Mouse (Mus musculus) forebrain, embryonic 16.5 days (tissue): ENCODE results near the gene Tas2r125. TPM values are rescaled to one million over a fixed set of nuclear protein-coding genes. Genes with fewer than 3 reads are reported as not detected.
"Not testable (repeated sequence)": the region's sequence is repeated elsewhere in the genome, so short reads cannot be mapped to it uniquely, and the experiment has no call there.

ENCODE experiments used
- ATAC-seq: fragments of 200-750 bp; cut with Nextera tagmentation; 2 replicates; pipeline ENCODE4 v1.8.0; 2017; ENCODE audit warnings: mild to moderate bottlenecking, moderate library complexity
- H3K27ac ChIP-seq: fragments of 300-500 bp; sonication (generic); 2 replicates; pipeline ENCODE4 v1.5.1; 2014; ENCODE audit warnings: low read length, control low read depth
- H3K27me3 ChIP-seq: fragments of 300-500 bp; sonication (generic); replicated peaks from 2 replicates; pipeline ENCODE4 v1.6.1; 2014; ENCODE audit warnings: low read length; ENCODE audit not compliant: control insufficient read depth, insufficient read depth
- H3K36me3 ChIP-seq: fragments of 300-500 bp; sonication (generic); 2 replicates; pipeline ENCODE4 v1.6.1; 2014; ENCODE audit not compliant: control insufficient read depth, insufficient read depth
- H3K4me1 ChIP-seq: fragments of 300-500 bp; sonication (generic); replicated peaks from 2 replicates; pipeline ENCODE4 v1.6.1; 2014; ENCODE audit warnings: low read length; ENCODE audit not compliant: control insufficient read depth, insufficient read depth
- H3K4me2 ChIP-seq: fragments of 300-500 bp; sonication (generic); 2 replicates; pipeline ENCODE4 v1.6.1; 2014; ENCODE audit warnings: mild to moderate bottlenecking, low read length, control low read depth
- H3K4me3 ChIP-seq: fragments of 300-500 bp; sonication (generic); replicated peaks from 2 replicates; pipeline ENCODE4 v1.5.1; 2014; ENCODE audit warnings: mild to moderate bottlenecking, low read length, control low read depth
- H3K9ac ChIP-seq: fragments of 300-500 bp; sonication (generic); replicated peaks from 2 replicates; pipeline ENCODE4 v1.6.1; 2014; ENCODE audit warnings: low read depth, low read length, control low read depth
- H3K9me3 ChIP-seq: fragments of 300-500 bp; sonication (generic); 2 replicates; pipeline ENCODE4 v1.6.1; 2016; ENCODE audit warnings: low read length; ENCODE audit not compliant: control insufficient read depth
- WGBS: fragments of 180-500 bp; shearing (Covaris S2); extraction: QIAGEN DNeasy Blood & Tissue Kit; methylation state at CpG from one replicate; pipeline ENCODE4 v1.1.7; 2014; 5-methylcytosine and 5-hydroxymethylcytosine counted together
- polyA plus RNA-seq: library from polyadenylated mRNA; unstranded; fragments of >200 nt; fragmentation: Nextera tagmentation; extraction: Ambion mirVana; gene quantifications from 2 replicates; pipeline ENCODE4 v1.2.1, GENCODE M21; 2015

Tas2r125 gene
- not detected in 2 replicates for polyA plus RNA-seq

DNA sequence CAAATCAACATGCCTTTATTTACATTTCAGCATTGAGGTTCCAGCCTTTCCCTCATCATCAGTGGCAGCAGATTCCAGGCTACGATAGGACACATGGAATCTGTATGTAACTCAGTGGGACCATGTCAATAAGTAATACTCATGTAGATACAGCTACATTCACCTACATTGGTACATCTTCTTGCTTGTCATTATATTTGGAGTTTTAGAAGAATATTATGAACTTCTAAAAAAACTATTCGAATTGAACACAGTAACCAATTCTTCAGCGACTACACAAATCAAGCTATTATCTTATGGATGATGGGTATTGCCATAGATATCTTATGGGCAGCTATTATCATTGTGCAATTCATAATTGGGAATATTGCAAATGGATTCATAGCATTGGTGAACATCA is at the start of gene Tas2r125:
TSS of gene Tas2r125 (plus strand) at position 301 of the 400 bp plus-strand sequence.
- H3K4me3 ChIP-seq, result no peak within 1 kb of the TSS
- H3K9ac ChIP-seq, result no peak within 1 kb of the TSS
- H3K4me2 ChIP-seq, result no peak within 1 kb of the TSS
- H3K4me1 ChIP-seq, result no peaks in the 10 kb centered on the region
- no peak for ATAC-seq
- no peaks in the 10 kb centered on the region for H3K9me3 ChIP-seq
- H3K36me3 ChIP-seq, result no peaks in the 10 kb centered on the region
- no peaks in the 10 kb centered on the region for H3K27me3 ChIP-seq
- H3K27ac ChIP-seq, result no peak within 1 kb of the TSS
- WGBS, result 83% methylated on average over 3 of the region's 3 CpGs

DNA sequence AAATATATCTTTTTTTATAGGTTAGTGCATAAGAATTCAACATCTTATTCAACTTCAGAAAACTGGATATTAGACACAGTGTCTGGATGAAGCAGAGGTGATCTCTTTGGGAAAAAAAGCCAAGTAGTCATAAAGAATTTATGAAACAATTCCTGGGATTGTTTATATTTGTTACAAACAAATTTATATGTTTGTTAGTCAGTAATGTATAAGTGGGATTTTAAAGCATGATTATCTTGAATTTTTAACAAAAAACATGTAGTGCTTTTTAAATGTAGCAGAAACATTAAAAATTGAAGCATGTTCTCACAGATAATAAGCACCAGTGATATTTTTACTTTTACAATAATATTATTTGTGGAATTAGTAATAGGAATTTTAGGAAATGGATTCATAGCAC is 41.7 kb upstream of the Tas2r125 start, which contains the start of gene Tas2r110:
TSS of gene Tas2r110 (plus strand) at position 301 of the 400 bp plus-strand sequence.
- Histone ChIP-seq H3K9ac (no peak within 1 kb of the TSS), H3K36me3 (no peaks in the 10 kb centered on the region), H3K27me3 (no peaks in the 10 kb centered on the region), H3K4me2 (no peak within 1 kb of the TSS), H3K9me3 (no peaks in the 10 kb centered on the region), H3K4me3 (no peak within 1 kb of the TSS), H3K4me1 (no peaks in the 10 kb centered on the region), H3K27ac (no peak within 1 kb of the TSS)
- ATAC-seq, result no peak

DNA sequence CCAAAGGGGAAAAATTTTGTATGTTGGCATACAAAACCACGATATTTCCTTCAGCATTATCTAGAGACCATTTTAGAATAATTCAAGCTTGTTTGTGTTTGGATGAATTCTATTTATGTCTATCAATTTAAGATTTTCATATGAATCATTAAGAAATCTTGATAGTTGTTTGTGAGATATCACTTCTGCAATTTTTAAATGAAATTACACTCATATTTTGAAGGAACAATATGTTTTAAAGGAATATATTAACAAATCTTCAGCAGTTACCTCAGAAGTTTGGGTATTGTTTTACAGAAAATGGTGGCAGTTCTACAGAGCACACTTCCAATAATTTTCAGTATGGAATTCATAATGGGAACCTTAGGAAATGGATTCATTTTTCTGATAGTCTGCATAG is 16.7 kb upstream of the Tas2r125 start, which contains the start of gene Tas2r113:
TSS of gene Tas2r113 (plus strand) at position 301 of the 400 bp plus-strand sequence.
- 72% methylated on average over 1 of the region's 1 CpGs for WGBS
- Histone ChIP-seq H3K27me3 (no peaks in the 10 kb centered on the region), H3K4me2 (no peak within 1 kb of the TSS), H3K4me3 (no peak within 1 kb of the TSS), H3K9ac (no peak within 1 kb of the TSS), H3K27ac (no peak within 1 kb of the TSS), H3K36me3 (no peaks in the 10 kb centered on the region), H3K4me1 (no peaks in the 10 kb centered on the region), H3K9me3 (no peaks in the 10 kb centered on the region)
- no peak for ATAC-seq

DNA sequence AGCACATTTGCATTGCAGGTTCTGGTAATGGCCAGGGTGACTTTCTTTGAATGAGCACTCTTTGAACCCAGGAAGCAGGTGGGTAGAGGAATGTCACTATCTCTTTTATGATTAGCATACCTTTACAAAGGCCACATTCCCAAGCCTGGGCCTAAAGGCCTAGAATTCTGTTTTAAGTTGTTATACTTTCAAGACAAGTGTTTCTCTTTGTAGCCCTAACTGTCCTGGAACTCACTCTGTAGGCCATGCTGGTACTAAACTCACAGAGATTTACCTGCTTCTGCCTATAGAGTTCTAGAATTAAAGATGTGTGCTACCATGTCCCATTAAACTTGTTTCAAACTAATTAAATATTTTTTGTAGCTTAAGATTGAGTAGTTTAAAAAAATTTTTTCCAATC is 31.9 kb downstream of the Tas2r125 start:
- not testable (repeated sequence) for H3K9me3 ChIP-seq, H3K9ac ChIP-seq, H3K4me1 ChIP-seq, H3K27ac ChIP-seq, H3K36me3 ChIP-seq, H3K27me3 ChIP-seq, H3K4me3 ChIP-seq, H3K4me2 ChIP-seq, ATAC-seq

DNA sequence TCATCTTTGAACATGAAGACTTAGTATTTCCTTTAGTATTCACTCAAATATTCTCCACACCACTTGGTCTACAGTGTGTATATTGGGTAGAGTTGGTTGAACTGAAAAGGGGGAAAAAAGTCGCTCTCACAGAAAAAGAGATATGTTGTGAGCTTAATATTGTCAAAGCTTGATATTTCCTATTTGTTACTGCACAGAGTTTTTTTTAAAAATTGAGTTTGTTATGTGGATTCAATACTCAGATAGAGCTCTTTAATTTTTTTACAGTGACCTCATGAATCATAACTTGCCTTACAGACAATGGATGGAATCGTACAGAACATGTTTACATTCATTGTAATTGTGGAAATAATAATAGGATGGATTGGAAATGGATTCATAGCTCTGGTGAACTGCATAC is 41.4 kb downstream of the Tas2r125 start, which contains the start of gene Tas2r129:
TSS of gene Tas2r129 (plus strand) at position 301 of the 400 bp plus-strand sequence.
- no peak within 1 kb of the TSS for H3K9ac ChIP-seq
- no peak within 1 kb of the TSS for H3K4me3 ChIP-seq
- no peaks in the 10 kb centered on the region for H3K27me3 ChIP-seq
- WGBS, result 87% methylated on average over 2 of the region's 2 CpGs
- no peaks in the 10 kb centered on the region for H3K4me1 ChIP-seq
- H3K9me3 ChIP-seq, result no peaks in the 10 kb centered on the region
- H3K4me2 ChIP-seq, result no peak within 1 kb of the TSS
- ATAC-seq, result no peak
- no peak within 1 kb of the TSS for H3K27ac ChIP-seq
- no peaks in the 10 kb centered on the region for H3K36me3 ChIP-seq

DNA sequence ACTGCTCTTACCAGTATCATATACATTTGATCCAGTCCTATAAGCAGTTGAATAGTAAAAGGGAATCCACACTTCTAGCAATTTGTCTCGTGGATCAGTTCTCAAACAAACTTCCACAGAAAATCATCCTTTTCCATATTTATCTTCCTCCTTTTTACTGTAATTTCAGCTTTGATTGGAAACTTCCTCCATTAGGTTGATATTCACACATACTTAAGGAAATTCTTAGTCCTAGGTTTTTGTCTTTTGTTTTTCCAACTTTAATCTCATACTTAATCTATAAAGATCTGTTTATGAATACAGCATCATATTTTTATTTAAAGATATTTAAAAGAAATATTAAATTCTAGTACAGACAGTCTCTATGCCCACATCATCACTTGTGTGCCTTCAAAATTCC is 48.4 kb downstream of the Tas2r125 start, which contains the start of gene Tas2r131:
TSS of gene Tas2r131 (minus strand) at position 101 of the 400 bp plus-strand sequence.
- H3K4me2 ChIP-seq, result no peak within 1 kb of the TSS
- H3K9me3 ChIP-seq, result no peaks in the 10 kb centered on the region
- ATAC-seq, result no peak
- H3K4me3 ChIP-seq, result no peak within 1 kb of the TSS
- H3K4me1 ChIP-seq, result no peaks in the 10 kb centered on the region
- H3K27me3 ChIP-seq, result no peaks in the 10 kb centered on the region
- 75% methylated on average over 1 of the region's 1 CpGs for WGBS
- no peak within 1 kb of the TSS for H3K9ac ChIP-seq
- H3K36me3 ChIP-seq, result no peaks in the 10 kb centered on the region
- H3K27ac ChIP-seq, result no peak within 1 kb of the TSS

Other genes with a start within 250 kb of the Tas2r125 start
- not detected in 2 replicates for gene Tas2r121, start 208.6 kb upstream of the Tas2r125 start, polyA plus RNA-seq
- not detected in 2 replicates for gene Tas2r122, start 197.7 kb upstream of the Tas2r125 start, polyA plus RNA-seq
- gene Tas2r115, start 171.6 kb upstream of the Tas2r125 start, polyA plus RNA-seq, result not detected in 2 replicates
- not detected in 2 replicates for gene Tas2r124, start 154.9 kb upstream of the Tas2r125 start, polyA plus RNA-seq
- gene Tas2r102, start 147.5 kb upstream of the Tas2r125 start, polyA plus RNA-seq, result not detected in 2 replicates
- gene Tas2r136, start 131.5 kb upstream of the Tas2r125 start, polyA plus RNA-seq, result not detected in 2 replicates
- gene Tas2r117, start 106.8 kb upstream of the Tas2r125 start, polyA plus RNA-seq, result not detected in 2 replicates
- not detected in 2 replicates for gene Tas2r123, start 62.5 kb upstream of the Tas2r125 start, polyA plus RNA-seq
- not detected in 2 replicates for gene Tas2r116, start 54.2 kb upstream of the Tas2r125 start, polyA plus RNA-seq
- not detected in 2 replicates for gene Tas2r110, start 41.6 kb upstream of the Tas2r125 start, polyA plus RNA-seq
- gene Tas2r113, start 16.6 kb upstream of the Tas2r125 start, polyA plus RNA-seq, result not detected in 2 replicates
- not detected in 2 replicates for gene Tas2r129, start 41.5 kb downstream of the Tas2r125 start, polyA plus RNA-seq
- gene Tas2r131, start 48.3 kb downstream of the Tas2r125 start, polyA plus RNA-seq, result not detected in 2 replicates
- not detected in 2 replicates for gene Tas2r109, start 71.3 kb downstream of the Tas2r125 start, polyA plus RNA-seq
- gene Tas2r103, start 127.5 kb downstream of the Tas2r125 start, polyA plus RNA-seq, result not detected in 2 replicates
- gene Tas2r140, start 146.2 kb downstream of the Tas2r125 start, polyA plus RNA-seq, result not detected in 2 replicates
- gene Smim10l1, start 195.3 kb downstream of the Tas2r125 start, polyA plus RNA-seq, result 92.2 and 105 TPM in 2 replicates